Mouse (Mus musculus): Measurements from ENCODE around the gene Ctbs.

Gene Ctbs

GRCm38 (mm10) chr3:146449745-146450250 is at the start of gene Ctbs:
TSS of gene Ctbs (plus strand) at chr3:146449795.
- no peak for DNase-seq (ENCODE audit: low read depth, low spot score)

DNA sequence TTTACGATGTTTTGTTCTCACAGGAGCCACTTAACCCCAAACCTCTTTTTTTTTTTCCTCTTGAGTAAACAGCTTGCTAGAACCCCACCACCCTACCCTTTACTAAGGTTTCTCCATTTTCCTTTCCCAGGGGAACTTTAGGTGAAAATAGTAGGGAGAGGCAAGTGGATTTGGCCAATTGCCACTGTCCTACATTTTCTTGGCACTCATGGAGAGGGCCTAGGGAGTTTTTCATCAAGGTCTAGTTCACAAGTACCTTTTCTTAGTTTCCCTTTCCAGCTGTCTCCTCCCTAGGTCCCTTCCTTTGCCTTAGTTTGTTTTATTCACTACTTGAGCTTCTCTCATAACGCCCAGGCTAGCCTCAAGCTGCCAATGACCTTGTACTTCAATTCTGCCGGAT is 45.8 kb upstream of the Ctbs start:
- peak; percentile 47 for DNase-seq (ENCODE audit: low read depth, low spot score)

GRCm38 (mm10) chr3:146404311-146405201 is 45.0 kb upstream of the Ctbs start, which contains the start of gene Ssx2ip:
TSS of gene Ssx2ip (plus strand) at chr3:146404642.
- DNase-seq (ENCODE audit: low read depth, low spot score) = peak; percentile 98

DNA sequence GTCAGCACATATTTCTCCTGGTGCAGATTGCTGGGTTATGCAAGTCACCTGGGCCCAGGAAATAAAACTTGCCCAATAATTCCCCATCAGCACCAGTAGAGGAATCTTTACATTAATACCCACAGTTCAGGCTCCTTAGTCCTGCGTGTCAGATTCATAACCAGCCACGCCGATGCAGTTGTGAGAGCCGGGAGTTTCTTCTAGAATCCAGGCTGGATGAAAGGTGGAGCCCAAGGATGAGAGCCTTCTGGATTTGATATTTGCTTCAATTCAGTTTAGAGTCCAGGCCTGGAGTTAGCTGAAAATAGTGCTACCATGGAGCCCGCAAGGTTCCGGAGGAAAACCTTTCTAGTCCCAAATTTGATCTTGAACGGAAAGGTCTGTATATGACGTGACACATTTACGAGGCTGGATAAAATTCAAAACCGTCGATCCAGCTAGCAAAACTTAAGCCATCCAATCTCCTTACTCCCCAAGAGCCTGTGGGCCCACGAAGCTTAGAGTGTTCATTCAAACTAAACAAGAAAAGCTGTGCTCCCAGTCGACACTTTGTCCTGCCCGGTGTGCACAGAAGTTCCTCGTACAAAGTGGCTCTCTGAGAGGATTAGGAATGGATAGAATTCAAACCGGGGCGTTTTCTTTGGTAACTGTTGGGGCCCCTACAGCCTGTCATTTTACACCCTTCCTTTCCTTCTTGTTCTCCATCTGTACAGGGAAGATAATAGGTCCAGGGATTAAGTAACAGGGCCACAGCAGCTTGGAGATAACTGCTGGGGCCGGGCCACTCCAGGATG is 44.2 kb upstream of the Ctbs start:
- no peak for DNase-seq (ENCODE audit: low read depth, low spot score)

- DNase-seq (ENCODE audit: low read depth, low spot score) = no peak
These were observed 43.6 kb upstream of the Ctbs start for GRCm38 (mm10) chr3:146406007-146406341.

- DNase-seq (ENCODE audit: low read depth, low spot score) = no peak
These were observed 42.4 kb upstream of the Ctbs start for GRCm38 (mm10) chr3:146407086-146407721.

DNA sequence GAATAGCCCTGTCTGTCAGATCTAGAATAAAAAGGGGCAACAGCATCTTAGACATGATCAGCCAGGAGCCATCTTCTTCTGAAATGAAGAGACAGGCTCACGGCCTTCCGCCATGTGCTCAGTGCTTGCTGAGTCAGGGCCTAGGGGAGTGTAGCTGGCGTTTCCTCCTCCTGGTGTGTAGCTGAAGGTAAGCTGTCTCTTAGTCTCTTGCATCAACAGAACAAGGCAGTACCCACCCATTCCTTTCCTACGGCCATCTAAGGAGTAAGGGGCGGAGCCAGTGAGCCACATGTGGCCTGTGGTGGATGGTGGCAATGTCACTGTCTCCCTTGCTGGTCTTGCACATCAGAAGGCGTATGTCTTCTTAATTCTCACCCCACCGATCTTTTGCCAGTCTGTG is 39.5 kb upstream of the Ctbs start:
- DNase-seq (ENCODE audit: low read depth, low spot score) = no peak

DNA sequence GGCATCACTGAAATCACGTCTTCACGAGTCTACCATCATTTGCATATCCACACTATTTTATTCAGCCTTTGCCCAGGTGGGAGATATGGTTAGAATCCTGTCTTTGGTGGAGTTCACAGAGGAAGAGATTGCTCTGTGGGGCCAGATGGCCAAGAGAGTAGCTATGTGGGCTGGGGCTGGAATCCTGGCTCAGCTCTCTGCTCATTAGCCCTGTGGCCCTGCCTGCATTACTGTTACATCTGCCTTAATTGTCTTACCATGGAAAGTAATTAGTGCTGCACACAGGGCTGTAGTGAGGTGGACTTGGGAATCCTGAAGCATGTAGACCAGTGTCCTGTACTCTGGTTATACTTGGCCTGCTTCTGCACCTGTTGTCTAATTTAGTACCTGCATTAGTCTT is 37.6 kb upstream of the Ctbs start:
- DNase-seq (ENCODE audit: low read depth, low spot score) = peak; percentile 75

- no peak for DNase-seq (ENCODE audit: low read depth, low spot score)
These were observed 37.1 kb upstream of the Ctbs start for GRCm38 (mm10) chr3:146412480-146412879.

GRCm38 (mm10) chr3:146413016-146413415 is 36.6 kb upstream of the Ctbs start:
- peak; percentile 77 for DNase-seq (ENCODE audit: low read depth, low spot score)

DNA sequence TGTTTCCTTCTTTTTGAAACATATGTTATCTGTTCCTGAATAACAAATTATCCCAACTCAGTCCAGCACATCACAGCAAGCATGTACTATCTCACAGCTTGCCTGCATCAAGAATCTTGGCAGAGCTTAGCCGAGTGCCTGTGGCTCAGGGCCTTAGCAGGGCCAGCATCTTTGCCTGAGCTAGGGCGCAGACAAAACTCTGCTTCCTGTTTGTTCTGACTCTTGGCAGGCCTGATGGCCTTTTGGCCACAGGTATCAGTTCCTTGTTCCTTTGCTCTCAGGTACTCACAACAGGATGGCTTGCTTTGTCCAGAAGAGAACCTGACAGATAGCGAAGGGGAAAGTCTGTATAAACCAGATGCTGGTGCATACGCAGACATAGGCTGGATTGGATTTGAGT is 35.6 kb upstream of the Ctbs start:
- peak; percentile 92 for DNase-seq (ENCODE audit: low read depth, low spot score)

DNA sequence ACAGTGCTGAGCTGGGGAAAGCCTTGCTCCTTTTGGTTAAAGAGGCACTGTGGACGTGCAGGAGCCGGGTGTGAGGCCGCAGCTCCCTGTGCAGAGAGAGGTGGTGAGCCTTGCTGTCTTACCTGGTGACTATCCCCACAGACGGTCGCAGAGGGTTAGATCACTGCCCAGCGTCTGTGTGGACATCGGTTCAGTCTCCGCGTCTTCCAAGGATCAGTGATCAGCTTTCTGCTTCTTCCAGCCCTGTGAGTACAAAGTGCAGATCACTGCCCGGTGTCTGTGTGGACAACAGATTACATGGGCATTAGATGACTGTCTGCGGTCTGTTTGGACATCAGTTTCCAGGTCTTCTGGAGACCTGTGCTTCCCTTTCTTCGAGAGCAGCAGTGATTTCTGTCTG is 35.0 kb upstream of the Ctbs start:
- no peak for DNase-seq (ENCODE audit: low read depth, low spot score)

- DNase-seq (ENCODE audit: low read depth, low spot score) = no peak
These were observed 31.7 kb upstream of the Ctbs start for GRCm38 (mm10) chr3:146417873-146418272.

- no peak for DNase-seq (ENCODE audit: low read depth, low spot score)
These were observed 30.7 kb upstream of the Ctbs start for GRCm38 (mm10) chr3:146418901-146419300.

DNA sequence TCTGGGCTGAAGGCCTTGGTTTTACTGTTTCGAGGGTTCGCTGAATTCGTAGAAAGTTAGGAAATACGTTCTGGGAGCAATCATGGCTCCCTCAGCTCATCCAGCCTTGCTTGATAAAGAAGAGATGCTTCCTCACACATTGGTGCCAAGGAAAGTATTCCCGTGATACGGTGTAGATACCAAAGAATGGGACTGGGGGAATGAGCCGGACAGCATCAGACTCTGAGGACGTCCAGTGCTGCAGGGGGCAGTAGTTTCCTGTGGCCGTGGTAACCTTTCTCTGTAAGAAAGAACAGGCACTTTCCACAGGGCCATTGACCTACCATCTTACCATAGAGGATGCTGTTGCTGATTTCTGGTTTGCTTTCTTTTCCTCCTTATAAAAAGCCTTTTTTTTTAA is 30.1 kb upstream of the Ctbs start:
- no peak for DNase-seq (ENCODE audit: low read depth, low spot score)

- DNase-seq (ENCODE audit: low read depth, low spot score) = peak; percentile 85
These were observed 29.5 kb upstream of the Ctbs start for GRCm38 (mm10) chr3:146419992-146420537.

GRCm38 (mm10) chr3:146421787-146422186 is 27.8 kb upstream of the Ctbs start:
- DNase-seq (ENCODE audit: low read depth, low spot score) = no peak

DNA sequence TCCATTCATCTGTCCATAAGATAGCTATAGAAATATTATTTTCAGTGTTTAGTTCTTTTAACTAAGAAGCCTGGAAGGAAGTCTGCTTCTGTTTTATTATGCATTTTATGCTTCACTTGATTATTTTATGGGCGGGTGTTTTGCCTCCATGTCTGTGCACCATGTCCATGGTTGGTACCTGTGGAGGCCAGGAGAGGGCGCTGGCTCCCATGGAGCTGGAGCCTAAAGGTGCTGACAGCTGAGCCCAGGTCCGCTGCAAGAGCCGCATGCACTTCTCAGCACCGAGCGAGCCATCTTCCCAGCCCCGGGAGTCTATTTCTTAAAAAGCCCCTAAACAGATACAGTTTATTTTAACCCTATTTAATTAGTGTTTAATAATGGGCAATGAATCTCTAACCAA is 25.9 kb upstream of the Ctbs start:
- DNase-seq (ENCODE audit: low read depth, low spot score) = no peak

DNA sequence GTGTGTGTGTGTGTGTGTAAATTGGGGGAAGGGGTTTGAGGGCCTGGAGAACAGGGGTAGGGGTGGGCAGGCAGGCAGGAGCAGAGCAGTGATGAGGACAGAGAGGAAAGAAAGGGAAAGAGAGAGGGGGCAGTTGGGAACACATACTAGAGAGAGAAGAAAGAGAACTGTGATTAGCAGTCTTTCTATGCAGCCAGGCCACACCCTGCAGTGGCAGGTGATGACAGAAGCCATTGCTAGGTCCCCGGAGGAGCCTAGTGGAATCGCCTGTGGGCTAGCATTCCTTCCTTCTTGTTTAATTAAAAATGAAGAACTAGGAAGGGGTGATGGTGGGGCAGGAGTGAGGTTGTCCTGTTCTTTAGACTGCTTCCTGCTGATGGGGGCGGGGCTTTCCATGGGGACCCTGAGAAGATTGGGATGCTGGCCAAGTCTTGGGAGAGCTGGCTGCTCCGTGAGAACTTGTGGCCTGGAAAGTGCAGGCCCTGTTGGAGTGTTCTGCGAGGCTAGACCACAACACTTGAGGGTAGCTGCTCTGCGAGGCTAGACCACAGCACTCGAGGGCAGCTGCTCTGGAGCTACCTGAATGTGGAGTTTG is 25.2 kb upstream of the Ctbs start:
- no peak for DNase-seq (ENCODE audit: low read depth, low spot score)

DNA sequence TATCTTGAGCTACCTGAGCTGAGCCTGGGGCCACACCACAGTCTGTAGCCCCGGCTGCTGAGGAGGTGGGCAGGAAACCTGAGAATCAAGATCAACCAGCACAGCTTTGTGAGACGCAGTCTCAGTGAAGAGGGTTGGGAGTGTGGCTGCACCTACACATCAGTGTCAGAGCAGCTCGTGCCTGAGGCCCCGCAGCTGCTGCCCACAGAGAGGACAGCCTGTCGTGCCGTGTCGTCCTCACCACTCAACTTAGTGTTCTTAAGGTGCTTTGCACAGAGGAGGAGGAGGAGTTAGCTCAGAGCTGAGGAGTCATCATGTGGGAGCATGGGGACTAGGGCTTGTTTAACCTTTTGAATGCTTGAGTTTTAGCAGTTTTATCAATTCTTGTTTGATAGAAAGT is 23.7 kb upstream of the Ctbs start:
- peak; percentile 58 for DNase-seq (ENCODE audit: low read depth, low spot score)

- no peak for DNase-seq (ENCODE audit: low read depth, low spot score)
These were observed 23.1 kb upstream of the Ctbs start for GRCm38 (mm10) chr3:146426489-146426888.

All from brain, adult 2 months (tissue).